Mouse (Mus musculus): ENCODE measurements at regions not wholly inside any gene's neighbourhood (a gene's known extent, or its start where the extent isn't known, plus 50 kb on each side); places are given as distances from the start of the nearest gene placed in this dataset.

GRCm38 (mm10) chr4:95194621-95195455 is 142.8 kb upstream of the Jun start:
- TF ChIP-seq EP300 (IDR thresholded peaks at IDR 0.05; ENCODE audit: insufficient read depth, low read depth, low read length) (no peak), POLR2A (IDR thresholded peaks at IDR 0.05; ENCODE audit: insufficient read depth, low read depth, low read length) (no peak), CTCF (IDR thresholded peaks at IDR 0.05) (no peak)
- DNase-seq, result no peak
- intact Hi-C loops (cut with DNase I), result no loop called here
- Histone ChIP-seq H3K36me3 (ENCODE audit: control insufficient read depth, insufficient read depth, low read length) (0 out of 2 replicates have a peak, but pooled peaks cover 2% of the 10 kb centered on the region), H3K4me1 (ENCODE audit: control insufficient read depth, insufficient read depth, low read length) (peaks cover 5% of the 10 kb centered on the region), H3K9ac (ENCODE audit: low read depth, low read length) (no peak overlapping the region), H3K27me3 (ENCODE audit: control insufficient read depth, insufficient read depth, low read length) (no peaks in the 10 kb centered on the region), H3K79me2 (replicated peaks; ENCODE audit: control insufficient read depth, insufficient read depth, low read length) (no peaks in the 10 kb centered on the region), H3K27ac (no peak overlapping the region), H3K4me3 (no peak overlapping the region)
- 78% methylated on average over 5 of the region's 5 CpGs for WGBS

GRCm38 (mm10) chr4:95196106-95196505 is 144.1 kb upstream of the Jun start:
- Histone ChIP-seq H3K27ac (no peak overlapping the region), H3K36me3 (ENCODE audit: control insufficient read depth, insufficient read depth, low read length) (0 out of 2 replicates have a peak, but pooled peaks cover 2% of the 10 kb centered on the region), H3K79me2 (replicated peaks; ENCODE audit: control insufficient read depth, insufficient read depth, low read length) (no peaks in the 10 kb centered on the region), H3K4me1 (ENCODE audit: control insufficient read depth, insufficient read depth, low read length) (peaks cover 5% of the 10 kb centered on the region), H3K4me3 (no peak overlapping the region), H3K27me3 (ENCODE audit: control insufficient read depth, insufficient read depth, low read length) (no peaks in the 10 kb centered on the region), H3K9ac (ENCODE audit: low read depth, low read length) (no peak overlapping the region)
- WGBS, result 51% methylated on average over 2 of the region's 2 CpGs
- intact Hi-C loops (cut with DNase I), result no loop called here
- no peak for DNase-seq
- TF ChIP-seq CTCF (IDR thresholded peaks at IDR 0.05) (no peak), EP300 (IDR thresholded peaks at IDR 0.05; ENCODE audit: insufficient read depth, low read depth, low read length) (no peak), POLR2A (IDR thresholded peaks at IDR 0.05; ENCODE audit: insufficient read depth, low read depth, low read length) (no peak)

GRCm38 (mm10) chr4:95197077-95197711 is 145.2 kb upstream of the Jun start:
- Histone ChIP-seq H3K27me3 (ENCODE audit: control insufficient read depth, insufficient read depth, low read length) (no peaks in the 10 kb centered on the region), H3K9ac (ENCODE audit: low read depth, low read length) (no peak overlapping the region), H3K79me2 (replicated peaks; ENCODE audit: control insufficient read depth, insufficient read depth, low read length) (no peaks in the 10 kb centered on the region), H3K4me3 (no peak overlapping the region), H3K36me3 (ENCODE audit: control insufficient read depth, insufficient read depth, low read length) (0 out of 2 replicates have a peak, but pooled peaks cover 2% of the 10 kb centered on the region), H3K27ac (no peak overlapping the region), H3K4me1 (ENCODE audit: control insufficient read depth, insufficient read depth, low read length) (peaks cover 5% of the 10 kb centered on the region)
- WGBS, result 67% methylated on average over 7 of the region's 7 CpGs
- intact Hi-C loops (cut with DNase I), result no loop called here
- no peak for DNase-seq
- TF ChIP-seq POLR2A (IDR thresholded peaks at IDR 0.05; ENCODE audit: insufficient read depth, low read depth, low read length) (no peak), CTCF (IDR thresholded peaks at IDR 0.05) (no peak), EP300 (IDR thresholded peaks at IDR 0.05; ENCODE audit: insufficient read depth, low read depth, low read length) (no peak)

GRCm38 (mm10) chr4:95199394-95199793 is 147.4 kb upstream of the Jun start:
- Histone ChIP-seq H3K36me3 (ENCODE audit: control insufficient read depth, insufficient read depth, low read length) (no peaks in the 10 kb centered on the region), H3K9ac (ENCODE audit: low read depth, low read length) (no peak overlapping the region), H3K79me2 (replicated peaks; ENCODE audit: control insufficient read depth, insufficient read depth, low read length) (no peaks in the 10 kb centered on the region), H3K27ac (no peak overlapping the region), H3K4me1 (ENCODE audit: control insufficient read depth, insufficient read depth, low read length) (no peaks in the 10 kb centered on the region), H3K27me3 (ENCODE audit: control insufficient read depth, insufficient read depth, low read length) (no peaks in the 10 kb centered on the region), H3K4me3 (no peak overlapping the region)
- 82% methylated on average over 5 of the region's 5 CpGs for WGBS
- intact Hi-C loops (cut with DNase I), result no loop called here
- TF ChIP-seq POLR2A (IDR thresholded peaks at IDR 0.05; ENCODE audit: insufficient read depth, low read depth, low read length) (no peak), CTCF (IDR thresholded peaks at IDR 0.05) (no peak), EP300 (IDR thresholded peaks at IDR 0.05; ENCODE audit: insufficient read depth, low read depth, low read length) (no peak)
- no peak for DNase-seq

- intact Hi-C loops (cut with DNase I), result no loop called here
- no peak overlapping the region for H3K4me3 ChIP-seq
- no peak overlapping the region for H3K9ac ChIP-seq (ENCODE audit: low read depth, low read length)
- no peak overlapping the region for H3K27ac ChIP-seq
- 93% methylated on average over 7 of the region's 7 CpGs for WGBS
- no peak for DNase-seq
- no peaks in the 10 kb centered on the region for H3K36me3 ChIP-seq (ENCODE audit: control insufficient read depth, insufficient read depth, low read length)
- TF ChIP-seq CTCF (IDR thresholded peaks at IDR 0.05) (no peak), POLR2A (IDR thresholded peaks at IDR 0.05; ENCODE audit: insufficient read depth, low read depth, low read length) (no peak), EP300 (IDR thresholded peaks at IDR 0.05; ENCODE audit: insufficient read depth, low read depth, low read length) (no peak)
- no peaks in the 10 kb centered on the region for H3K4me1 ChIP-seq (ENCODE audit: control insufficient read depth, insufficient read depth, low read length)
- no peaks in the 10 kb centered on the region for H3K79me2 ChIP-seq (replicated peaks; ENCODE audit: control insufficient read depth, insufficient read depth, low read length)
- H3K27me3 ChIP-seq (ENCODE audit: control insufficient read depth, insufficient read depth, low read length), result no peaks in the 10 kb centered on the region
Measured at GRCm38 (mm10) chr4:95200130-95200529, 148.1 kb upstream of the Jun start.

- no peaks in the 10 kb centered on the region for H3K79me2 ChIP-seq (replicated peaks; ENCODE audit: control insufficient read depth, insufficient read depth, low read length)
- no peak for DNase-seq
- no peak overlapping the region for H3K4me3 ChIP-seq
- H3K27me3 ChIP-seq (ENCODE audit: control insufficient read depth, insufficient read depth, low read length), result no peaks in the 10 kb centered on the region
- no peak overlapping the region for H3K9ac ChIP-seq (ENCODE audit: low read depth, low read length)
- intact Hi-C loops (cut with DNase I), result no loop called here
- no peak overlapping the region for H3K27ac ChIP-seq
- TF ChIP-seq CTCF (IDR thresholded peaks at IDR 0.05) (no peak), POLR2A (IDR thresholded peaks at IDR 0.05; ENCODE audit: insufficient read depth, low read depth, low read length) (no peak), EP300 (IDR thresholded peaks at IDR 0.05; ENCODE audit: insufficient read depth, low read depth, low read length) (no peak)
- 93% methylated on average over 6 of the region's 6 CpGs for WGBS
- 0 out of 2 replicates have a peak, but pooled peaks cover 1% of the 10 kb centered on the region for H3K4me1 ChIP-seq (ENCODE audit: control insufficient read depth, insufficient read depth, low read length)
- H3K36me3 ChIP-seq (ENCODE audit: control insufficient read depth, insufficient read depth, low read length), result no peaks in the 10 kb centered on the region
Measured at GRCm38 (mm10) chr4:95202478-95202877, 150.5 kb upstream of the Jun start.
